Mouse (Mus musculus): ENCODE results near the gene Primpol. TPM values are rescaled to one million over a fixed set of nuclear protein-coding genes. Genes with fewer than 3 reads are reported as not detected.
A peak's percentile ranks its signal among the peaks of the same experiment; 100 is the strongest.
"Not testable (repeated sequence)": the region's sequence is repeated elsewhere in the genome, so short reads cannot be mapped to it uniquely, and the experiment has no call there.

Primpol gene
- polyA plus RNA-seq, 1 experiment from 2014 or later: 10.0 TPM

DNA sequence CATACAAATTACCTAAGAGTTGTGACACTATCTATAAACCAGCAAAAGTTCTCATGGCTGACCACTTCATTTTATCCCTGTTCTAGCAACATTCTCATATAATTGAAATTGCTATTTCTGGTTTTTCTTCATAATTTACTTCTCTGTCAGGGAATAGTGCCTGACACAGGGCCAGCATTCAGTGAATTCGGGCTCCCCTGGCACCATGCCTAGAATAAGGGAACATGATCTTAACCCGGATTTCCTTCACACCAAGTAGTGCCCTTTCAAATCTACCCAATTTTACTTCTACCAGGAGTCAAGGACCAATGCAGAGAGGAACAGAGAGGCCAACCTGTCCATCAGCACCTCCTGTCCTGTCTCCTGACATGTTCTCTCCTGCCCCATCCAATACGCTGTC lies 31.4 kb downstream of the Primpol start:
- 64% methylated on average over 3 of the region's 3 CpGs for WGBS
- ATAC-seq (ENCODE audit: low read depth) (no peak), DNase-seq (ENCODE audit: low spot score) (peak; percentile 67)
- no peaks in the 10 kb centered on the region for H3K27me3 ChIP-seq (replicated peaks; ENCODE audit: control insufficient read depth, insufficient read depth, low read length)
- H3K27ac ChIP-seq (replicated peaks; ENCODE audit: low read depth, low read length): no peak overlapping the region
- peaks cover 2% of the 10 kb centered on the region; the same call in 1 of the 2 replicates for H3K4me1 ChIP-seq (ENCODE audit: control insufficient read depth, insufficient read depth, low read length)
- H3K4me3 ChIP-seq (ENCODE audit: low read depth, low read length): no peak overlapping the region
- H3K9ac ChIP-seq (ENCODE audit: low read depth, low read length): no peak overlapping the region
- H3K9me3 ChIP-seq (ENCODE audit: control insufficient read depth, low read length): no peaks in the 10 kb centered on the region
- peaks cover 27% of the 10 kb centered on the region; the same call in 1 of the 2 replicates for H3K36me3 ChIP-seq (ENCODE audit: control insufficient read depth, insufficient read depth, low read length)
- no peak overlapping the region for H3K4me2 ChIP-seq (ENCODE audit: low read depth, low read length)

DNA sequence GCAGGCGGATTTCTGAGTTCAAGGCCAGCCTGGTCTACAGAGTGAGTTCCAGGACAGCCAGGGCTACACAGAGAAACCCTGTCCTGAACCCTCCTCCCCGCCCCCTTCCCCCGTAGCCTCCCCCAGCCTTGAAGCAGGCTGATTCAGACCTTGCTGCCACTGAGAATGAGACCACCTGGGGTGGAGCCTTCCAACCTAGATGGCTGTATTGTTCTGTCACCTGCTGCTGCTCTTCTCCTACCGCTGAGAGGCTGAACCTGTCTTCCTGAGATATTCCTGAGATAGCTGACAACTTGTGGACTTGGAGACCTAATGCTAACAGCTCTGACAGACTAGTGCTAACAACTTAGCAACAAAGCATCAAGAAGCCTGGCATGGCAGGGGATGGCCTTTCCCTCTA lies 32.7 kb downstream of the Primpol start:
- H3K27ac ChIP-seq (replicated peaks; ENCODE audit: low read depth, low read length); H3K4me2 ChIP-seq (ENCODE audit: low read depth, low read length); ATAC-seq (ENCODE audit: low read depth); H3K4me3 ChIP-seq (ENCODE audit: low read depth, low read length); H3K27me3 ChIP-seq (replicated peaks; ENCODE audit: control insufficient read depth, insufficient read depth, low read length); H3K9ac ChIP-seq (ENCODE audit: low read depth, low read length); DNase-seq (ENCODE audit: low spot score); H3K4me1 ChIP-seq (ENCODE audit: control insufficient read depth, insufficient read depth, low read length); H3K9me3 ChIP-seq (ENCODE audit: control insufficient read depth, low read length): not testable (repeated sequence)
- H3K36me3 ChIP-seq (ENCODE audit: control insufficient read depth, insufficient read depth, low read length): peaks cover 37% of the 10 kb centered on the region
- WGBS: 46% methylated on average over 4 of the region's 4 CpGs

DNA sequence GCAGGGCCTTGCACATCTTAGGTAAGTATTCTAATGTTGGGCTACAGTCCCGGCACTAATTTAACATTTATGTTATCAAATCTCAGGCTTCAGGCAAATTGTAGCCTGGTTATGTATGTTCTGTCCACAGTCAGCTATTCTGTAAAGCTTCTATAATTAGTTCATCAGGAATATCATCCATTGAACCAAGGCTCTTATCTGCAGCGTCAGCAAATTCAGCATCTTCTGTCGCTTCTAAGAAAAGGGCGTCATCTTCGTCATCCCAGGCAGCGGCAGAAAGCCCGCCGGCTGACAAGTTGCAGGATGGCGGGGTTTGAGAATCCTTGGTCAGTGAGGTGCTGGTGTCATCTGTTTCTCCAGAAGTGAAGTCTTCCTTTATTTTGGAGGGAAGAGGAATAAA lies 38.2 kb downstream of the Primpol start:
- 95% methylated on average over 9 of the region's 9 CpGs for WGBS
- H3K4me1 ChIP-seq (ENCODE audit: control insufficient read depth, insufficient read depth, low read length): no peaks in the 10 kb centered on the region
- no peaks in the 10 kb centered on the region for H3K27me3 ChIP-seq (replicated peaks; ENCODE audit: control insufficient read depth, insufficient read depth, low read length)
- H3K9me3 ChIP-seq (ENCODE audit: control insufficient read depth, low read length): no peaks in the 10 kb centered on the region
- DNase-seq (ENCODE audit: low spot score): no peak
- ATAC-seq (ENCODE audit: low read depth): no peak
- H3K9ac ChIP-seq (ENCODE audit: low read depth, low read length): no peak overlapping the region
- no peak overlapping the region for H3K4me3 ChIP-seq (ENCODE audit: low read depth, low read length)
- H3K4me2 ChIP-seq (ENCODE audit: low read depth, low read length): no peak overlapping the region
- H3K36me3 ChIP-seq (ENCODE audit: control insufficient read depth, insufficient read depth, low read length): peaks cover 78% of the 10 kb centered on the region
- no peak overlapping the region for H3K27ac ChIP-seq (replicated peaks; ENCODE audit: low read depth, low read length)

DNA sequence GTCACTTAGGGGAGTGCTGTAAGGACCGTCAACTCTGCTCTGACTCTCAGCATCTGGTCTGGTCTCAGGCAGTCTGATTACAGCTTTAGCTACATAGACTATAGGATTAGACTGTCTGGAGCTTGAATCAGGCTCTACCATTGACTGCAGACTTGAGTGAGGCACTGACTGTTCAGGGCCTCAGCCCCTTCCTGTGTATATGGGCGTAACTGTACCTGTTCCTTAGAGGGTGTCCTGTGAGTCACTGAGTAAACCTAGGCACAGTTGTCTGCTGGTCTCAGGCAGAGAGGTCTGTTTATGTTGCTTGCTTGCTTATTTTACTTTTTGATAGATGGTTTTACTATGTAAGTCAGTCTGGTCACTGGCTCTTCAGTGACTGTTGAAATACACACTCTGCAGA lies 43.0 kb downstream of the Primpol start:
- DNase-seq (ENCODE audit: low spot score) (no peak), ATAC-seq (ENCODE audit: low read depth) (no peak)
- no peak overlapping the region for H3K4me3 ChIP-seq (ENCODE audit: low read depth, low read length)
- H3K27ac ChIP-seq (replicated peaks; ENCODE audit: low read depth, low read length): no peak overlapping the region
- WGBS: 78% methylated on average over 2 of the region's 2 CpGs
- H3K36me3 ChIP-seq (ENCODE audit: control insufficient read depth, insufficient read depth, low read length): peaks cover 51% of the 10 kb centered on the region
- no peak overlapping the region for H3K9ac ChIP-seq (ENCODE audit: low read depth, low read length)
- H3K4me1 ChIP-seq (ENCODE audit: control insufficient read depth, insufficient read depth, low read length): no peaks in the 10 kb centered on the region
- H3K4me2 ChIP-seq (ENCODE audit: low read depth, low read length): no peak overlapping the region
- H3K9me3 ChIP-seq (ENCODE audit: control insufficient read depth, low read length): no peaks in the 10 kb centered on the region
- H3K27me3 ChIP-seq (replicated peaks; ENCODE audit: control insufficient read depth, insufficient read depth, low read length): no peaks in the 10 kb centered on the region

DNA sequence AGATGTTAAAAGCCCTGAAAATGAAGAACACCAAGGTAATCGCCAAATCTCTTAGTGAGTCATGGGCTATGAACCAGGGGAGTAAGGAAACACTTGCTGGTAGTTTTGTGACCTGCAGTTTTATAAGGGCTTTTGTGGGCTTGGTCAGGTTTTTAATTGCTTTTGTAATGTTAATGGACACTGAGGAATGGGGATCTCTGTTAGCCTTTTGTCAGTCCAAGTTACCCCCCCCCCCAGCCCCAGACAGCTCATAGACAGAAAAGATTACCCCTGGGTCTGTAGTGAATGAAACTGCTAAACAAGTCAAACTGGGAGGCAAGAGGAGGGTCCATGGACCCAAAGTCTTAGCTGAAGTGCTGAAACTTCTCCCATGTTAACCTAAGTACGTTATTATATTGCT lies 43.6 kb downstream of the Primpol start:
- H3K4me3 ChIP-seq (ENCODE audit: low read depth, low read length): no peak overlapping the region
- no peaks in the 10 kb centered on the region for H3K4me1 ChIP-seq (ENCODE audit: control insufficient read depth, insufficient read depth, low read length)
- no peak overlapping the region for H3K27ac ChIP-seq (replicated peaks; ENCODE audit: low read depth, low read length)
- WGBS: 90% methylated on average over 2 of the region's 2 CpGs
- no peaks in the 10 kb centered on the region for H3K27me3 ChIP-seq (replicated peaks; ENCODE audit: control insufficient read depth, insufficient read depth, low read length)
- no peak overlapping the region for H3K4me2 ChIP-seq (ENCODE audit: low read depth, low read length)
- DNase-seq (ENCODE audit: low spot score) (no peak), ATAC-seq (ENCODE audit: low read depth) (no peak)
- H3K36me3 ChIP-seq (ENCODE audit: control insufficient read depth, insufficient read depth, low read length): peaks cover 46% of the 10 kb centered on the region
- H3K9ac ChIP-seq (ENCODE audit: low read depth, low read length): no peak overlapping the region
- H3K9me3 ChIP-seq (ENCODE audit: control insufficient read depth, low read length): no peaks in the 10 kb centered on the region

DNA sequence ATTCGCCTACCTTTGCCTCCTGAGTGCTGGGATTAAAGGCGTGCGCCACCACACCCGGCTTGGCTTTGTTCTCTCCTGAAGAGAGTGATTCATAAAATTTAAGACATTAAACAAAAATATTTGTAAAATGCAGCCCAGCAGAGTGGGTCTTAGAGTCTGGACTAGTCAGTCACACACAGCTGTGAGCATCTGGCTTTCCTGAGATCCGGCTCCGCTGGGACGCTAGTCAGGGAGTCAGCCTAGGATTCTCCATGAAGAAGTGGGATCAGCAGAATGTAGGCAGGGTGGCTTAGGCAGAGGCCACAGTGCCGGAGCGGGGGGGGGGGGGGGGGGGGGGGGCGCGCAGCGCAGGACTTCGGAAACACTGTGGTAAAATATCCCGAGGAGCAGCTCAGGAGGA lies 46.3 kb downstream of the Primpol start:
- ATAC-seq (ENCODE audit: low read depth): no peak
- Histone ChIP-seq H3K36me3 (ENCODE audit: control insufficient read depth, insufficient read depth, low read length) (peaks cover 21% of the 10 kb centered on the region), H3K9ac (ENCODE audit: low read depth, low read length) (no peak overlapping the region), H3K4me2 (ENCODE audit: low read depth, low read length) (no peak overlapping the region), H3K4me1 (ENCODE audit: control insufficient read depth, insufficient read depth, low read length) (no peaks in the 10 kb centered on the region), H3K27me3 (replicated peaks; ENCODE audit: control insufficient read depth, insufficient read depth, low read length) (no peaks in the 10 kb centered on the region), H3K4me3 (ENCODE audit: low read depth, low read length) (no peak overlapping the region), H3K9me3 (ENCODE audit: control insufficient read depth, low read length) (no peaks in the 10 kb centered on the region), H3K27ac (replicated peaks; ENCODE audit: low read depth, low read length) (no peak overlapping the region)
- DNase-seq (ENCODE audit: low spot score): peak; percentile 24
- 90% methylated on average over 8 of the region's 14 CpGs for WGBS

DNA sequence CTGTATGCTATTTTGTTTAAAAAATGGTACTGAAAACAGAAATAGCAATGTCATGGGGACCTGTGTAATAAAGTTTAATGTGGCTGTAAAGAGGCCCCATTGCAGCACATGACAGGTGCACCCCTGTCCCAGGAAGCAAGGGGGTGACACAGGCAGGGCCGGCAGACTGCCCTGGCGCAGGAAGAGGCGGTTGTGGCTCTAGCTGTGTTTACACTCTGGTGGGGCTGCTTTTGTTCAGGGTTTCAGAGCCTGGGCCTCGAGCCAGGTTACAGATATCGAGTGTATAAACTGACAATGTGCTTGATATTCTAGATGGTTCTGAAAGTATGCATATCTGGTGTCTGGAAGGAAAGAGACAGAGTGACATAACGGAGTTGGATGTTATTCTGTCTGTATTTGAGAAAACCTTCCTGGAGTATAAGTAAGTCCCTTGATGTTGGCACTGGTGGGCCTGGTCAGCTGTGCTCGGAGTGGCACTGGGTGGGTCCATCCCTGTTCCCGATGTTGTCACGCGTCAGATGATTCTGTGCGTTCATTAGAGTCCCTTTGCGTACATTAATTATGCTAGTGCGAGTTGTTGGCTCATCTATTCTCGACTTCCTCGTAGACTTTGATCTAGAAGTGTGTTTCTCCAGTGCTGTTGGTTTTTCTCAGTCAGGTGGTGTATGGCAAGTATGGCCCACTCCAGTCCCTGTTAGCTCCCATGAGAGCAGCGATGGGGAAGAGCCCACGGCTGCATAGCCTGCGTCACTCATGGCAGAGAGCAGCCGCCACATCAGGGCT lies 47.2 kb downstream of the Primpol start:
- H3K4me2 ChIP-seq (ENCODE audit: low read depth, low read length): no peak overlapping the region
- no peaks in the 10 kb centered on the region for H3K9me3 ChIP-seq (ENCODE audit: control insufficient read depth, low read length)
- H3K27ac ChIP-seq (replicated peaks; ENCODE audit: low read depth, low read length): no peak overlapping the region
- peak; percentile 56; the same call in 1 of the 2 replicates for ATAC-seq (ENCODE audit: low read depth)
- peak; percentile 59 for DNase-seq (ENCODE audit: low spot score)
- peaks cover 16% of the 10 kb centered on the region for H3K36me3 ChIP-seq (ENCODE audit: control insufficient read depth, insufficient read depth, low read length)
- H3K27me3 ChIP-seq (replicated peaks; ENCODE audit: control insufficient read depth, insufficient read depth, low read length): no peaks in the 10 kb centered on the region
- no peak overlapping the region for H3K4me3 ChIP-seq (ENCODE audit: low read depth, low read length)
- 84% methylated on average over 19 of the region's 19 CpGs for WGBS
- H3K4me1 ChIP-seq (ENCODE audit: control insufficient read depth, insufficient read depth, low read length): no peaks in the 10 kb centered on the region
- H3K9ac ChIP-seq (ENCODE audit: low read depth, low read length): no peak overlapping the region

DNA sequence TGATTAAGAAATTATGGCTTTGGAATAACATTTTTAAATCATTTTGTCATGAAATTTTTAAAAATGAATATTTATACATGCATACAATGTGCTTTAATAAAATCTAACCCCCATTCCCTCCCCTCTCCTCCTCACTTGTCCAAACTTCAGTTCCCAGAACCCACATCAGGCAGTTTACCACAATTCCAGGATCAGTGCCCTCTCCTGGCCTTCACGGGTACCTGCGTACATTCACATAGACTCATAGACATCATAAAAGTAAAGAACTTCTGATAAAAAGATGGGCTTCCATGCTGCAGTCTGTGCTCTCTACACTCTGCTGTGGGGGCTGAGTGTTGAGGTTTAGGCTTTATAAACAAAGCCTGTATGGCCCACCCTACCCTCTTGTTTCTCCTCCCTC lies 48.1 kb downstream of the Primpol start:
- no peaks in the 10 kb centered on the region for H3K9me3 ChIP-seq (ENCODE audit: control insufficient read depth, low read length)
- H3K4me2 ChIP-seq (ENCODE audit: low read depth, low read length): no peak overlapping the region
- no peak overlapping the region for H3K27ac ChIP-seq (replicated peaks; ENCODE audit: low read depth, low read length)
- peaks cover 10% of the 10 kb centered on the region for H3K36me3 ChIP-seq (ENCODE audit: control insufficient read depth, insufficient read depth, low read length)
- H3K9ac ChIP-seq (ENCODE audit: low read depth, low read length): no peak overlapping the region
- ATAC-seq (ENCODE audit: low read depth): no peak
- no peaks in the 10 kb centered on the region for H3K27me3 ChIP-seq (replicated peaks; ENCODE audit: control insufficient read depth, insufficient read depth, low read length)
- no peak overlapping the region for H3K4me3 ChIP-seq (ENCODE audit: low read depth, low read length)
- 72% methylated on average over 2 of the region's 2 CpGs for WGBS
- DNase-seq (ENCODE audit: low spot score): no peak
- H3K4me1 ChIP-seq (ENCODE audit: control insufficient read depth, insufficient read depth, low read length): no peaks in the 10 kb centered on the region

DNA sequence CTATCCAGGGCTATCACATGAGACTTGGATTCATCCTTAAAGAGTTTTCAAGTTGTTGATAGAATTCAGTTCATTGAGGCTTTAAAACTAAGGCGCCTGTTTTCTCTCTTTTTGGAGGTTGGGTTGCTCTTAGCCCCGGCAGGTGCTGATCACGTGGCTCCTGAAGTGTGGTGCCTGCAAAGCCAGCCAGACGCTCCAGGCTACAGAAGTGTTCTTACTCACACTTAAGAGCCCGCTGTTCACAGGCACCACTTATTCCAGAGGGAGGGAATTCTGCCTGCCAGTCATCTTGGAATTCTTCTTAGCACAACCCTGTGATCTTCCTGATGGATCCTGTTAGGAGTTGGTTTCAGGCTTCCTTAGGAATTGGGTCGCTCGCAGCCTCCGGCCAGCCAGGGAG lies 49.1 kb downstream of the Primpol start:
- Histone ChIP-seq H3K9me3 (ENCODE audit: control insufficient read depth, low read length) (no peaks in the 10 kb centered on the region), H3K27ac (replicated peaks; ENCODE audit: low read depth, low read length) (no peak overlapping the region), H3K9ac (ENCODE audit: low read depth, low read length) (no peak overlapping the region), H3K36me3 (ENCODE audit: control insufficient read depth, insufficient read depth, low read length) (peaks cover 13% of the 10 kb centered on the region), H3K4me3 (ENCODE audit: low read depth, low read length) (no peak overlapping the region), H3K4me1 (ENCODE audit: control insufficient read depth, insufficient read depth, low read length) (no peaks in the 10 kb centered on the region), H3K27me3 (replicated peaks; ENCODE audit: control insufficient read depth, insufficient read depth, low read length) (no peaks in the 10 kb centered on the region), H3K4me2 (ENCODE audit: low read depth, low read length) (no peak overlapping the region)
- DNase-seq (ENCODE audit: low spot score): no peak
- ATAC-seq (ENCODE audit: low read depth): no peak
- 83% methylated on average over 8 of the region's 8 CpGs for WGBS

Measured in embryonic facial prominence, embryonic 14.5 days (tissue).